Mouse (Mus musculus) stomach, embryonic 15.5 days (tissue): ENCODE results near the gene Ahcy. TPM values are rescaled to one million over a fixed set of nuclear protein-coding genes. Genes with fewer than 3 reads are reported as not detected.
A peak's percentile ranks its signal among the peaks of the same experiment; 100 is the strongest.

Experiments used
- ATAC-seq: fragments of 200-750 bp; cut with Nextera tagmentation; 2 replicates; pipeline ENCODE4 v1.8.0; 2017; ENCODE audit warnings: low read depth, moderate number of reproducible peaks, moderate TSS enrichment; ENCODE audit not compliant: insufficient read depth, low FRiP score
- H3K27ac ChIP-seq: fragments of 300-500 bp; sonication (generic); 2 replicates; pipeline ENCODE4 v1.5.1; 2015; ENCODE audit warnings: mild to moderate bottlenecking, inconsistent platforms
- H3K27me3 ChIP-seq: fragments of 300-500 bp; sonication (generic); replicated peaks from 2 replicates; pipeline ENCODE4 v1.6.1; 2015; ENCODE audit warnings: inconsistent platforms
- H3K36me3 ChIP-seq: fragments of 300-500 bp; sonication (generic); 2 replicates; pipeline ENCODE4 v1.6.1; 2015; ENCODE audit warnings: inconsistent platforms
- H3K4me1 ChIP-seq: fragments of 300-500 bp; sonication (generic); 2 replicates; pipeline ENCODE4 v1.6.1; 2015; ENCODE audit warnings: inconsistent platforms
- H3K4me2 ChIP-seq: fragments of 300-500 bp; sonication (generic); 2 replicates; pipeline ENCODE4 v1.6.1; 2015; ENCODE audit warnings: mild to moderate bottlenecking, inconsistent platforms
- H3K4me3 ChIP-seq: fragments of 300-500 bp; sonication (generic); replicated peaks from 2 replicates; pipeline ENCODE4 v1.5.1; 2015; ENCODE audit warnings: inconsistent platforms
- H3K9ac ChIP-seq: fragments of 300-500 bp; sonication (generic); 2 replicates; pipeline ENCODE4 v1.6.1; 2015; ENCODE audit warnings: inconsistent platforms
- H3K9me3 ChIP-seq: fragments of 300-500 bp; sonication (generic); 2 replicates; pipeline ENCODE4 v1.6.1; 2016; ENCODE audit warnings: inconsistent platforms
- WGBS: fragments of 180-500 bp; shearing (Covaris S2); methylation state at CpG from one replicate; pipeline ENCODE4 v1.1.7; 2015; 5-methylcytosine and 5-hydroxymethylcytosine counted together
- polyA plus RNA-seq: library from polyadenylated mRNA; unstranded; fragments of >200 nt; fragmentation: Nextera tagmentation; extraction: Ambion mirVana; gene quantifications from 2 replicates; pipeline ENCODE4 v1.2.1, GENCODE M21; 2015

Gene Ahcy
- polyA plus RNA-seq, 1 experiment from 2014 or later = 63.5 TPM

GRCm38 (mm10) chr2:155090909-155091742 lies 16.8 kb upstream of the Ahcy start:
- Histone ChIP-seq H3K4me2 (no peak overlapping the region), H3K36me3 (no peaks in the 10 kb centered on the region), H3K27ac (no peak overlapping the region), H3K9ac (no peak overlapping the region), H3K9me3 (no peaks in the 10 kb centered on the region), H3K4me3 (no peak overlapping the region), H3K4me1 (peaks cover 4% of the 10 kb centered on the region; the same call in 1 of the 2 replicates), H3K27me3 (no peaks in the 10 kb centered on the region)
- peak; percentile 63; the same call in 1 of the 2 replicates for ATAC-seq
- WGBS = 58% methylated on average over 13 of the region's 13 CpGs

- Histone ChIP-seq H3K9ac (no peak overlapping the region), H3K27me3 (no peaks in the 10 kb centered on the region), H3K9me3 (no peaks in the 10 kb centered on the region), H3K4me3 (no peak overlapping the region), H3K4me1 (peaks cover 4% of the 10 kb centered on the region; the same call in 1 of the 2 replicates), H3K27ac (no peak overlapping the region), H3K4me2 (no peak overlapping the region), H3K36me3 (no peaks in the 10 kb centered on the region)
- ATAC-seq = no peak
- 52% methylated on average over 6 of the region's 6 CpGs for WGBS
These were observed 14.0 kb upstream of the Ahcy start for GRCm38 (mm10) chr2:155088264-155088663.

- Histone ChIP-seq H3K4me1 (peaks cover 4% of the 10 kb centered on the region; the same call in 1 of the 2 replicates), H3K9ac (no peak overlapping the region), H3K4me2 (no peak overlapping the region), H3K4me3 (no peak overlapping the region), H3K27ac (no peak overlapping the region), H3K36me3 (no peaks in the 10 kb centered on the region), H3K27me3 (no peaks in the 10 kb centered on the region), H3K9me3 (no peaks in the 10 kb centered on the region)
- 74% methylated on average over 5 of the region's 5 CpGs for WGBS
- no peak for ATAC-seq
These were observed 12.0 kb upstream of the Ahcy start for GRCm38 (mm10) chr2:155086328-155086727.

- Histone ChIP-seq H3K4me2 (no peak overlapping the region), H3K9me3 (no peaks in the 10 kb centered on the region), H3K27me3 (no peaks in the 10 kb centered on the region), H3K9ac (no peak overlapping the region), H3K4me1 (no peaks in the 10 kb centered on the region), H3K4me3 (no peak overlapping the region), H3K36me3 (no peaks in the 10 kb centered on the region), H3K27ac (no peak overlapping the region)
- ATAC-seq = no peak
- WGBS = 87% methylated on average over 5 of the region's 5 CpGs
These were observed 10.2 kb upstream of the Ahcy start for GRCm38 (mm10) chr2:155084546-155084945.

- H3K4me2 ChIP-seq = no peak overlapping the region
- no peaks in the 10 kb centered on the region for H3K36me3 ChIP-seq
- no peak for ATAC-seq
- H3K9ac ChIP-seq = no peak overlapping the region
- no peaks in the 10 kb centered on the region for H3K4me1 ChIP-seq
- no peak overlapping the region for H3K4me3 ChIP-seq
- no peaks in the 10 kb centered on the region for H3K27me3 ChIP-seq
- no peak overlapping the region for H3K27ac ChIP-seq
- no peaks in the 10 kb centered on the region for H3K9me3 ChIP-seq
- WGBS = 16% methylated on average over 8 of the region's 8 CpGs
These were observed 8.0 kb upstream of the Ahcy start for GRCm38 (mm10) chr2:155082121-155082803.

GRCm38 (mm10) chr2:155081056-155081455 lies 6.8 kb upstream of the Ahcy start:
- Histone ChIP-seq H3K9ac (no peak overlapping the region), H3K9me3 (no peaks in the 10 kb centered on the region), H3K27ac (no peak overlapping the region), H3K4me1 (no peaks in the 10 kb centered on the region), H3K4me2 (no peak overlapping the region), H3K36me3 (no peaks in the 10 kb centered on the region), H3K27me3 (no peaks in the 10 kb centered on the region), H3K4me3 (no peak overlapping the region)
- ATAC-seq = no peak
- WGBS = 93% methylated on average over 3 of the region's 3 CpGs

GRCm38 (mm10) chr2:155080179-155080530 lies 5.9 kb upstream of the Ahcy start:
- H3K36me3 ChIP-seq = no peaks in the 10 kb centered on the region
- 56% methylated on average over 4 of the region's 4 CpGs for WGBS
- H3K27me3 ChIP-seq = no peaks in the 10 kb centered on the region
- no peak for ATAC-seq
- H3K27ac ChIP-seq = no peak overlapping the region
- H3K4me3 ChIP-seq = no peak overlapping the region
- no peak overlapping the region for H3K9ac ChIP-seq
- H3K4me1 ChIP-seq = peaks cover 5% of the 10 kb centered on the region; the same call in 1 of the 2 replicates
- H3K9me3 ChIP-seq = no peaks in the 10 kb centered on the region
- no peak overlapping the region for H3K4me2 ChIP-seq

- no peaks in the 10 kb centered on the region for H3K9me3 ChIP-seq
- no peak for ATAC-seq
- no peaks in the 10 kb centered on the region for H3K27me3 ChIP-seq
- no peak overlapping the region for H3K27ac ChIP-seq
- H3K4me1 ChIP-seq = peaks cover 10% of the 10 kb centered on the region
- H3K9ac ChIP-seq = no peak overlapping the region
- no peak overlapping the region for H3K4me2 ChIP-seq
- no peak overlapping the region for H3K4me3 ChIP-seq
- WGBS = 34% methylated on average over 7 of the region's 7 CpGs
- no peaks in the 10 kb centered on the region for H3K36me3 ChIP-seq
These were observed 5.3 kb upstream of the Ahcy start for GRCm38 (mm10) chr2:155079500-155080178.

GRCm38 (mm10) chr2:155075649-155076048 lies 1.4 kb upstream of the Ahcy start:
- Histone ChIP-seq H3K9ac (no peak overlapping the region), H3K36me3 (no peaks in the 10 kb centered on the region), H3K4me1 (peaks cover 22% of the 10 kb centered on the region), H3K4me2 (no peak overlapping the region), H3K27me3 (no peaks in the 10 kb centered on the region), H3K4me3 (no peak overlapping the region), H3K9me3 (no peaks in the 10 kb centered on the region), H3K27ac (no peak overlapping the region)
- no peak for ATAC-seq
- WGBS = 81% methylated on average over 6 of the region's 6 CpGs

GRCm38 (mm10) chr2:155074766-155075330 lies 551 bp upstream of the Ahcy start:
- ATAC-seq = no peak
- WGBS = 23% methylated on average over 12 of the region's 12 CpGs

GRCm38 (mm10) chr2:155073347-155073746 lies 950 bp downstream of the Ahcy start:
- 11% methylated on average over 3 of the region's 3 CpGs for WGBS
- H3K4me1 ChIP-seq = peaks cover 22% of the 10 kb centered on the region
- no peak for ATAC-seq
- peaks cover 3% of the 10 kb centered on the region; the same call in 1 of the 2 replicates for H3K36me3 ChIP-seq
- H3K4me2 ChIP-seq = peak overlapping the region; percentile 72
- peak overlapping the region; percentile 77 for H3K4me3 ChIP-seq
- no peaks in the 10 kb centered on the region for H3K9me3 ChIP-seq
- peak overlapping the region; percentile 49; the same call in 1 of the 2 replicates for H3K9ac ChIP-seq
- H3K27me3 ChIP-seq = no peaks in the 10 kb centered on the region
- peak overlapping the region; percentile 83; the same call in 1 of the 2 replicates for H3K27ac ChIP-seq

More at GRCm38 (mm10) chr2:155074766-155075330, 551 bp upstream of the Ahcy start:
- H3K36me3 ChIP-seq = no peaks in the 10 kb centered on the region
- peak overlapping the region; percentile 72 for H3K4me2 ChIP-seq
- H3K9me3 ChIP-seq = no peaks in the 10 kb centered on the region
- peak overlapping the region; percentile 83 for H3K27ac ChIP-seq
- peaks cover 22% of the 10 kb centered on the region for H3K4me1 ChIP-seq
- H3K4me3 ChIP-seq = peak overlapping the region; percentile 77
- H3K27me3 ChIP-seq = no peaks in the 10 kb centered on the region
- H3K9ac ChIP-seq = 0 out of 2 replicates have a peak overlapping the region, but pooled peaks have one; percentile 49
